Mouse (Mus musculus): ENCODE measurements at regions not wholly inside any gene's neighbourhood (a gene's known extent, or its start where the extent isn't known, plus 50 kb on each side); places are given as distances from the start of the nearest gene placed in this dataset.
A peak's percentile ranks its signal among the peaks of the same experiment; 100 is the strongest.

- TF ChIP-seq CTCF (IDR thresholded peaks at IDR 0.05; ENCODE audit: extremely low read depth, insufficient read depth, low read length) (no peak), POLR2A (IDR thresholded peaks at IDR 0.05; ENCODE audit: extremely low read depth, insufficient read depth, low read length) (no peak)
- no peak overlapping the region for H3K27ac ChIP-seq (ENCODE audit: insufficient read depth, low read length)
- peaks cover 3% of the 10 kb centered on the region; the same call in 1 of the 2 replicates for H3K4me1 ChIP-seq (ENCODE audit: control insufficient read depth, insufficient read depth, low read length)
- no peak overlapping the region for H3K4me3 ChIP-seq (ENCODE audit: insufficient read depth, low read length)
Measured at GRCm38 (mm10) chr11:112987782-112988181, 205.8 kb downstream of the Sox9 start.

- TF ChIP-seq POLR2A (IDR thresholded peaks at IDR 0.05; ENCODE audit: extremely low read depth, insufficient read depth, low read length) = no peak
- no peak for TF ChIP-seq CTCF (IDR thresholded peaks at IDR 0.05; ENCODE audit: extremely low read depth, insufficient read depth, low read length)
- no peak overlapping the region for H3K27ac ChIP-seq (ENCODE audit: insufficient read depth, low read length)
- H3K4me3 ChIP-seq (ENCODE audit: insufficient read depth, low read length) = no peak overlapping the region
- peaks cover 4% of the 10 kb centered on the region; the same call in 1 of the 2 replicates for H3K4me1 ChIP-seq (ENCODE audit: control insufficient read depth, insufficient read depth, low read length)
Measured at GRCm38 (mm10) chr11:112988900-112989299, 206.9 kb downstream of the Sox9 start.

DNA sequence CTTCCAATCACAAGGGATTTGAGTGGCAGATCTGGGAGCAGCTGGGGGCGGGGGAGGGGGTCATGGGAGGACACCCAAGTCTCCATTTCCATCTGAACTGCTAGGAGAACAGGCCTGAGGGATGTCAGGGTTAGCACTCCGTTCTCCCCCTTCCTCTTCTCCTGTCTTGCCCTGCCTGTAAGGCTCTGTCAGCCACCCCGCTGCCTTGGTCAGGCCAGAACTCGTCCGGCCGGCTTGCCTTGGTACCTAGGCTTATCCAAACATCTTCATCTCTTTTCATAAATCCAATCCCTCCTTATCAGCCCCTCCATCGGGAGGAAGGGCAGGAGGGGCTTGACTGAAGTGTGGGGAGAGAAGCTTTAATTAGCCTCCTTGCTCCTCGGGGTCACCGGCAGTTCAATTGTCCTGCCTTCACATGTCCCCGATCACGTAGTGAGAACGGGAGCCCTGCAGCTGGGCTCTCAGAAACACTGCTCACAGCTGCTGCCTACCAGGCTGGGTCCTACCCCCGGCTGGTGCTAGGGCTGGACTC is 208.0 kb downstream of the Sox9 start:
- no peak for TF ChIP-seq POLR2A (IDR thresholded peaks at IDR 0.05; ENCODE audit: extremely low read depth, insufficient read depth, low read length)
- no peak for TF ChIP-seq CTCF (IDR thresholded peaks at IDR 0.05; ENCODE audit: extremely low read depth, insufficient read depth, low read length)
- no peak overlapping the region for H3K27ac ChIP-seq (ENCODE audit: insufficient read depth, low read length)
- no peak overlapping the region for H3K4me3 ChIP-seq (ENCODE audit: insufficient read depth, low read length)
- H3K4me1 ChIP-seq (ENCODE audit: control insufficient read depth, insufficient read depth, low read length) = peaks cover 4% of the 10 kb centered on the region; the same call in 1 of the 2 replicates

DNA sequence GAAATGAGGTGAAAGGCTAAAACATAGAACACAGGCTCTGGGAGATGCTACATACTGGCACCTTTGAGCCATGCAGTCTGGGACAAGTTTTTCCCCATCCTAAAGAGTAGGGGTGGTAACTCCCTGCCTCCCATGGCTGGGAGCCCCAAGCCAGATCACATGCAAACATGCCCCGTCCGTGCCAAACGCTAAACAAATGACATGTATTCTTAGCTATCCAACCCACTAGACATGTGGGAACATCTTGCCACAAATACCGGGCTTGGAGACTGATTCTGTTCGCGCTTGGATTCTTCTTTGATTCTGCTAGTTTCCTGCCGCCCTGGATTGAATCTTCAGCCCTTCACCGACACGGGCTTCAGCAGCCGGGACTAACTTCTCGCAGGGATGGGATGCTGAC is 208.7 kb downstream of the Sox9 start:
- H3K4me1 ChIP-seq (ENCODE audit: control insufficient read depth, insufficient read depth, low read length) = peaks cover 4% of the 10 kb centered on the region; the same call in 1 of the 2 replicates
- H3K27ac ChIP-seq (ENCODE audit: insufficient read depth, low read length) = no peak overlapping the region
- no peak for TF ChIP-seq CTCF (IDR thresholded peaks at IDR 0.05; ENCODE audit: extremely low read depth, insufficient read depth, low read length)
- no peak for TF ChIP-seq POLR2A (IDR thresholded peaks at IDR 0.05; ENCODE audit: extremely low read depth, insufficient read depth, low read length)
- H3K4me3 ChIP-seq (ENCODE audit: insufficient read depth, low read length) = no peak overlapping the region

DNA sequence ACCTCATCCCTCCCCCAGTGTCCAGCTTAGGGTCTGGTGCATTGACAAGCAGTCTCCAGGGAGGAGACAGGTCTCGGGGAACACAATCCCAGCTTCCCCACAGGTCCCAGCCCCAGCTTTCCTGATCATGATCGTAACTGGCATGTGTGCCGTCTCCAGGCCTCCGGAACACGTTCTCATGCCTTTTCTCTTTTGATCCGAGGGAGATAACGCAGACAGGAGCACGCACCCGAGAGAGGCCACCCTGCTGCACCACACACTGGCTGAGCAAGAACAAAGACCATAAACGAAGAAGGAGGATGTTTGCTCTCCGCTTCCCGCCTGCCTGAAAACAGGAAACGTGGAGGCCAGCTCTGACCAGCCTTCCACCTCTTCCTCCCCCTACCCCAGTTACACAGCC is 209.8 kb downstream of the Sox9 start:
- peaks cover 4% of the 10 kb centered on the region; the same call in 1 of the 2 replicates for H3K4me1 ChIP-seq (ENCODE audit: control insufficient read depth, insufficient read depth, low read length)
- TF ChIP-seq POLR2A (IDR thresholded peaks at IDR 0.05; ENCODE audit: extremely low read depth, insufficient read depth, low read length) (no peak), CTCF (IDR thresholded peaks at IDR 0.05; ENCODE audit: extremely low read depth, insufficient read depth, low read length) (no peak)
- H3K27ac ChIP-seq (ENCODE audit: insufficient read depth, low read length) = no peak overlapping the region
- H3K4me3 ChIP-seq (ENCODE audit: insufficient read depth, low read length) = no peak overlapping the region

DNA sequence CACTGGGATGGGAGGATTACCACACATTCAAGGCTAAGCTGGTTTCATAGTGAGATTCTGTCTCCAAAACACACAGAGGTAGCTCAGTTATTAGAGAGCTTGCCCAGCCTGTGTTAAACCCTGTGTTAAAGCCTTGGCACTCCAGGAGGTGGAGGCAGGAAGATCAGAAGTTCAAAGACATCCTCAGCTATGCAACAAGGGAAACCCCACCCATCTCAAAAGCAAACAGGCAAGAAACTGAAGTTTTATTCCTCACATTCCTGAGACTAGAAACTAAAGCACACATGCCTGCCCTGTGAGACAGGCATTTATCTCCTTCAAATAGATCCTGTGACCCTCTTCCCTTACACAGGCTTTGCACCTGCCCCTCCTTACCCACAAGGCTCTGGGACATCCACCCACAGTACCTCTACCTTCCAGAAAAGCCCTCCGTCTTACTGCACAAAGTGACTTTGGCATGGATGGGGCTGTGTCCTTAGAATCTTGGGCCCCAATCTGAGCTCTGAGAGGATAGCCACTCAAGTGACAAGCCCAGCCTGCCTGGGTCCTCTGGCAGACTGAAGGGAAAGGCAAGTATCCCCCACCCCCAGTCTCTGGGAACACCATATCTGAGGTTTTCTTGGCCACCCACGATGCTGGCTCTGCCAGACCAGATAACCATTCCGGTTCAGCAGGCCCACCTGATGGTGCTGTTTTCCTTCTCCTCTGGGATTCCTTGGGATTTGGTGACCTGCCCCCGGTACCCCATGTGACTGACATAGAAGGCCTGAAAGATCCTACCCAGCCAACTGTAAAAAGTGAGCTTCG is 217.0 kb downstream of the Sox9 start:
- Histone ChIP-seq H3K4me1 (ENCODE audit: control insufficient read depth, insufficient read depth, low read length) (no peaks in the 10 kb centered on the region), H3K4me3 (ENCODE audit: insufficient read depth, low read length) (no peak overlapping the region), H3K27ac (ENCODE audit: insufficient read depth, low read length) (0 out of 2 replicates have a peak overlapping the region, but pooled peaks have one; percentile 78)
- no peak for TF ChIP-seq POLR2A (IDR thresholded peaks at IDR 0.05; ENCODE audit: extremely low read depth, insufficient read depth, low read length)
- TF ChIP-seq CTCF (IDR thresholded peaks at IDR 0.05; ENCODE audit: extremely low read depth, insufficient read depth, low read length) = no peak

DNA sequence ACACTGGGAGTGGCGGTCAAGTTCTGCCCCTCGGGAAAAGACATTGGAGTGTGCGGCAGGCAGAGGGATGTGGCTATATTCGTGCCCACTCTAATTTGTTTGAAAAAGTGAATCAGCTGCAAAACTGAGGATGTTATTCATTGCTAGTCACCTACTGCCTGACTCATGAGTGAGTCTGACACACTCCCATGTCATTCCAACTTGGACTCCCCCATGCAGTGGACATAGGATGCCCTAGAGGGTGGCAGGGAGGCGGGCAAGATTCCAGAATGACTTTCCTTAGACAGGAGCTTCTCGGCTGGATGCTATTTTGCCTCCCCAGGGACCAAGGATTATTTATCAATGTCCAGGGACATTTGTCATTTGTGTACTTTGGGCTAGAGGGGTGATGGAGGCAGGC is 219.0 kb downstream of the Sox9 start:
- no peak overlapping the region for H3K27ac ChIP-seq (ENCODE audit: insufficient read depth, low read length)
- H3K4me1 ChIP-seq (ENCODE audit: control insufficient read depth, insufficient read depth, low read length) = no peaks in the 10 kb centered on the region; the same call in 1 of the 2 replicates
- H3K4me3 ChIP-seq (ENCODE audit: insufficient read depth, low read length) = no peak overlapping the region
- no peak for TF ChIP-seq POLR2A (IDR thresholded peaks at IDR 0.05; ENCODE audit: extremely low read depth, insufficient read depth, low read length)
- TF ChIP-seq CTCF (IDR thresholded peaks at IDR 0.05; ENCODE audit: extremely low read depth, insufficient read depth, low read length) = no peak

- Histone ChIP-seq H3K4me3 (ENCODE audit: insufficient read depth, low read length) (no peak overlapping the region), H3K4me1 (ENCODE audit: control insufficient read depth, insufficient read depth, low read length) (no peaks in the 10 kb centered on the region; the same call in 1 of the 2 replicates), H3K27ac (ENCODE audit: insufficient read depth, low read length) (no peak overlapping the region)
- TF ChIP-seq CTCF (IDR thresholded peaks at IDR 0.05; ENCODE audit: extremely low read depth, insufficient read depth, low read length) (no peak), POLR2A (IDR thresholded peaks at IDR 0.05; ENCODE audit: extremely low read depth, insufficient read depth, low read length) (no peak)
Measured at GRCm38 (mm10) chr11:113005895-113006294, 223.9 kb downstream of the Sox9 start.

DNA sequence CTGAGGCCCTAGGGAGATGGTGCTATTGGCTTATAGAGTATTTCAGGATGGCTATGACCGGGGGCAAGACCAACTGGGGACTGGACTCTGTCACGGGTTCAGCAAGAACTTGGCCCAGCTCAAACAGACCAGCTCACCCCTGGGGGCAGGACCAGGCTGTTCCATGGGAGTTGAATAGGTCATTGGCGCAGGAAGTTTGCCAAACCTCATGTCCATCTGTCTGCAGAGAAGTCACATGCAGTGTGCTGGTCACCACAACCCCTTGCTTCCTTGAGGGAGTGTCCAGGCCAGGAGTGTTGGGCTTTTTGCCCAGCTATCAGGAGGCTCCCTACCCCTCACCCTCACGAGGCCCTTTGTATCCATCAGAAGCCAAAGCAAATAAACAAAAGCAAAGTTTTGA is 226.5 kb downstream of the Sox9 start:
- no peak for TF ChIP-seq CTCF (IDR thresholded peaks at IDR 0.05; ENCODE audit: extremely low read depth, insufficient read depth, low read length)
- no peak for TF ChIP-seq POLR2A (IDR thresholded peaks at IDR 0.05; ENCODE audit: extremely low read depth, insufficient read depth, low read length)
- H3K27ac ChIP-seq (ENCODE audit: insufficient read depth, low read length) = no peak overlapping the region
- H3K4me1 ChIP-seq (ENCODE audit: control insufficient read depth, insufficient read depth, low read length) = no peaks in the 10 kb centered on the region; the same call in 1 of the 2 replicates
- H3K4me3 ChIP-seq (ENCODE audit: insufficient read depth, low read length) = no peak overlapping the region

DNA sequence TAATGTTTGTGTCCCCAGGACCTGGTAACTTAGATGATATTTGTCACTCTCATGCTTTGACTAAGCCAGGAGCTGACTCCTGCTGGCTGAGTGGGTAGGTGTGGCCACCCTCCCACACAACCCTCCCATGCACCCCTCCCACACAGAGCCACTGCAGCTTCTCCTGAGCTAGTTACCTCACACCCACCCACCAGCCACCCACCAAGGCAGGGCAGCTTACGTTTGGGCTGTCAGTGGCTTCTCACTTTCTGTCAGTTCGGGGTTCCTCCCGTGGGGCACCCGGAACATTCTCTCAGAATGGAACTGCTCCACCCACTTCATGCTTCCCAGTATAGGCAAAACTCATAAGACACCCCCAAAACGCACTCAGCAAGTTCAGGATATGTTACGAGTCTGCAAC is 227.4 kb downstream of the Sox9 start:
- H3K4me3 ChIP-seq (ENCODE audit: insufficient read depth, low read length) = no peak overlapping the region
- no peaks in the 10 kb centered on the region; the same call in 1 of the 2 replicates for H3K4me1 ChIP-seq (ENCODE audit: control insufficient read depth, insufficient read depth, low read length)
- TF ChIP-seq CTCF (IDR thresholded peaks at IDR 0.05; ENCODE audit: extremely low read depth, insufficient read depth, low read length) (no peak), POLR2A (IDR thresholded peaks at IDR 0.05; ENCODE audit: extremely low read depth, insufficient read depth, low read length) (no peak)
- H3K27ac ChIP-seq (ENCODE audit: insufficient read depth, low read length) = no peak overlapping the region

All from cortical plate, adult 2 months (tissue).